In the genomic region with DNA sequence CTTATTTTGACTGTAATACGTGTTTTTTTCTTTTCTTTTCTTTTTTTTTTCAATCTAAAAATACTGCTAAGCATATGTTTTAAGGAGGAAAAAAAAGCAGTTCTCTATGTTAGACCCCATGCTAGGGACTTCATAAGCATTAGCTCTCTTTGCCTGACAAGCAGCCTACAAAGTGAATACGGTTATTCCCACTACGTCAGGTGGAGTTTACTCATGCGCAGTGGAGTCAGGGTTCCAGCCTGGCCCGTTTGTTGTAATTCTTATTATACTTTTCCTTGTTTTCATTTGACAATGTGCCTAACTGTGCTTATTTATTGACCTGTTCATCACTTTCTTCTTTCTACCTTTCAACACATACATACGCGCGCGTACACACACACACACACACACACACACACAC, we compare ENCODE assay signal across 12 mouse cellular contexts. TPM values are rescaled to one million over a fixed set of nuclear protein-coding genes. Genes with fewer than 3 reads are reported as not detected.
"Had no signal": no experiment of that assay in that cellular context is flagged by ENCODE, and none has a peak within 500 bp of the region (broad histone marks: within the 10 kb centered on the region; RNA-seq: fewer than 3 reads in every experiment).

No protein-coding gene starts in this region.

- H3K9ac ChIP-seq: kidney, embryonic 15.5 days; limb, embryonic 15.5 days; liver, embryonic 12.5 days; lung, embryonic 14.5 days had no signal

- H3K4me2 ChIP-seq: kidney, embryonic 15.5 days; limb, embryonic 15.5 days; liver, embryonic 12.5 days; lung, embryonic 14.5 days had no signal

- H3K27ac ChIP-seq: kidney, embryonic 15.5 days; limb, embryonic 15.5 days; liver, embryonic 12.5 days; macrophage; stomach, postnatal 0 days had no signal

- H3K27me3 ChIP-seq: kidney, embryonic 15.5 days; limb, embryonic 15.5 days; liver, embryonic 12.5 days; megakaryocyte, embryonic 14.5 days had no signal

- H3K4me3 ChIP-seq: kidney, embryonic 15.5 days; limb, embryonic 15.5 days; liver, embryonic 12.5 days had no signal

- ATAC-seq: intestine, embryonic 16.5 days; liver, embryonic 12.5 days had no signal

- H3K4me1 ChIP-seq: liver, embryonic 12.5 days had no signal

- DNase-seq: kidney, adult 2 months; kidney, postnatal 14 days; lung, embryonic 14.5 days; lung, postnatal 10 days; thymus, adult 18-20 months had no signal

- H3K36me3 ChIP-seq: kidney, embryonic 15.5 days; limb, embryonic 15.5 days; liver, embryonic 12.5 days had no signal

- H3K9me3 ChIP-seq: kidney, embryonic 15.5 days; limb, embryonic 15.5 days; liver, embryonic 12.5 days; megakaryocyte, embryonic 14.5 days had no signal

RNA-seq across cellular contexts. Expression of a gene that starts 43.8 kb away (rescaled TPM):
- polyA plus RNA-seq: lung, embryonic 14.5 days had no signal
